Mouse (Mus musculus): ENCODE results near the gene Xpc.

The Xpc gene

GRCm38 (mm10) chr6:91515545-91516449, at the start of gene Xpc, which contains the start of gene Lsm3:
Gene Xpc, minus strand, starts transcription at chr6:91515888.
Gene Lsm3, plus strand, starts transcription at chr6:91515928.
- ATAC-seq (ENCODE audit: insufficient number of reproducible peaks, low FRiP score, low TSS enrichment): peak; percentile 88

- ATAC-seq (ENCODE audit: insufficient number of reproducible peaks, low FRiP score, low TSS enrichment): no peak
Observed at GRCm38 (mm10) chr6:91563031-91563430, 47.3 kb upstream of the Xpc start.

GRCm38 (mm10) chr6:91560186-91560585, 44.5 kb upstream of the Xpc start:
- no peak for ATAC-seq (ENCODE audit: insufficient number of reproducible peaks, low FRiP score, low TSS enrichment)

GRCm38 (mm10) chr6:91559371-91559770, 43.7 kb upstream of the Xpc start:
- no peak for ATAC-seq (ENCODE audit: insufficient number of reproducible peaks, low FRiP score, low TSS enrichment)

- ATAC-seq (ENCODE audit: insufficient number of reproducible peaks, low FRiP score, low TSS enrichment): no peak
Observed at GRCm38 (mm10) chr6:91558565-91558964, 42.9 kb upstream of the Xpc start.

- no peak for ATAC-seq (ENCODE audit: insufficient number of reproducible peaks, low FRiP score, low TSS enrichment)
Observed at GRCm38 (mm10) chr6:91552693-91553092, 37.0 kb upstream of the Xpc start.

- no peak for ATAC-seq (ENCODE audit: insufficient number of reproducible peaks, low FRiP score, low TSS enrichment)
Observed at GRCm38 (mm10) chr6:91551671-91552070, 36.0 kb upstream of the Xpc start.

- no peak for ATAC-seq (ENCODE audit: insufficient number of reproducible peaks, low FRiP score, low TSS enrichment)
Observed at GRCm38 (mm10) chr6:91549621-91550020, 33.9 kb upstream of the Xpc start.

- ATAC-seq (ENCODE audit: insufficient number of reproducible peaks, low FRiP score, low TSS enrichment): no peak
Observed at GRCm38 (mm10) chr6:91547313-91547712, 31.6 kb upstream of the Xpc start.

- no peak for ATAC-seq (ENCODE audit: insufficient number of reproducible peaks, low FRiP score, low TSS enrichment)
Observed at GRCm38 (mm10) chr6:91546241-91546884, 30.7 kb upstream of the Xpc start.

GRCm38 (mm10) chr6:91543056-91543455, 27.4 kb upstream of the Xpc start:
- ATAC-seq (ENCODE audit: insufficient number of reproducible peaks, low FRiP score, low TSS enrichment): no peak

GRCm38 (mm10) chr6:91541276-91541675, 25.6 kb upstream of the Xpc start:
- no peak for ATAC-seq (ENCODE audit: insufficient number of reproducible peaks, low FRiP score, low TSS enrichment)

GRCm38 (mm10) chr6:91536047-91536765, 20.5 kb upstream of the Xpc start:
- no peak for ATAC-seq (ENCODE audit: insufficient number of reproducible peaks, low FRiP score, low TSS enrichment)

GRCm38 (mm10) chr6:91535231-91535630, 19.5 kb upstream of the Xpc start:
- ATAC-seq (ENCODE audit: insufficient number of reproducible peaks, low FRiP score, low TSS enrichment): no peak

GRCm38 (mm10) chr6:91534268-91534667, 18.6 kb upstream of the Xpc start:
- ATAC-seq (ENCODE audit: insufficient number of reproducible peaks, low FRiP score, low TSS enrichment): no peak

- no peak for ATAC-seq (ENCODE audit: insufficient number of reproducible peaks, low FRiP score, low TSS enrichment)
Observed at GRCm38 (mm10) chr6:91533771-91534170, 18.1 kb upstream of the Xpc start.

- no peak for ATAC-seq (ENCODE audit: insufficient number of reproducible peaks, low FRiP score, low TSS enrichment)
Observed at GRCm38 (mm10) chr6:91533359-91533758, 17.7 kb upstream of the Xpc start.

- no peak for ATAC-seq (ENCODE audit: insufficient number of reproducible peaks, low FRiP score, low TSS enrichment)
Observed at GRCm38 (mm10) chr6:91532661-91533060, 17.0 kb upstream of the Xpc start.

- ATAC-seq (ENCODE audit: insufficient number of reproducible peaks, low FRiP score, low TSS enrichment): no peak
Observed at GRCm38 (mm10) chr6:91531276-91531675, 15.6 kb upstream of the Xpc start.

- no peak for ATAC-seq (ENCODE audit: insufficient number of reproducible peaks, low FRiP score, low TSS enrichment)
Observed at GRCm38 (mm10) chr6:91530673-91531072, 15.0 kb upstream of the Xpc start.

- no peak for ATAC-seq (ENCODE audit: insufficient number of reproducible peaks, low FRiP score, low TSS enrichment)
Observed at GRCm38 (mm10) chr6:91528265-91528664, 12.6 kb upstream of the Xpc start.
